Mouse (Mus musculus) embryonic facial prominence, embryonic 12.5 days (tissue): ENCODE measurements around the gene Eid2. TPM values are rescaled to one million over a fixed set of nuclear protein-coding genes. Genes with fewer than 3 reads are reported as not detected.
A peak's percentile ranks its signal among the peaks of the same experiment; 100 is the strongest.

ENCODE experiments used
- ATAC-seq: fragments of 200-750 bp; cut with Nextera tagmentation; 2 replicates; pipeline ENCODE4 v1.8.0; 2017; ENCODE audit not compliant: insufficient number of reproducible peaks, insufficient read depth, low FRiP score, low TSS enrichment
- H3K27ac ChIP-seq: fragments of 300-500 bp; sonication (generic); 2 replicates; pipeline ENCODE4 v1.5.1; 2016; ENCODE audit warnings: mild to moderate bottlenecking
- H3K27me3 ChIP-seq: fragments of 300-500 bp; sonication (generic); 2 replicates; pipeline ENCODE4 v1.6.1; 2016; ENCODE audit warnings: mild to moderate bottlenecking, moderate library complexity
- H3K36me3 ChIP-seq: fragments of 300-500 bp; sonication (generic); 2 replicates; pipeline ENCODE4 v1.6.1; 2016; ENCODE audit warnings: mild to moderate bottlenecking
- H3K4me1 ChIP-seq: fragments of 300-500 bp; sonication (generic); 2 replicates; pipeline ENCODE4 v1.6.1; 2016
- H3K4me2 ChIP-seq: fragments of 300-500 bp; sonication (generic); replicated peaks from 2 replicates; pipeline ENCODE4 v1.6.1; 2016; ENCODE audit warnings: mild to moderate bottlenecking, moderate library complexity
- H3K4me3 ChIP-seq: fragments of 300-500 bp; sonication (generic); 2 replicates; pipeline ENCODE4 v1.5.1; 2016; ENCODE audit warnings: mild to moderate bottlenecking
- H3K9ac ChIP-seq: fragments of 300-500 bp; sonication (generic); 2 replicates; pipeline ENCODE4 v1.6.1; 2016; ENCODE audit warnings: mild to moderate bottlenecking, moderate library complexity
- H3K9me3 ChIP-seq: fragments of 300-500 bp; sonication (generic); 2 replicates; pipeline ENCODE4 v1.6.1; 2016; ENCODE audit warnings: mild to moderate bottlenecking, moderate library complexity
- WGBS: fragments of 180-500 bp; shearing (Covaris S2); methylation state at CpG from one replicate; pipeline ENCODE4 v1.1.7; 2016; 5-methylcytosine and 5-hydroxymethylcytosine counted together
- polyA plus RNA-seq: library from polyadenylated mRNA; unstranded; fragments of >200 nt; fragmentation: Nextera tagmentation; extraction: Ambion mirVana; gene quantifications from 2 replicates; pipeline ENCODE4 v1.2.1, GENCODE M21; 2016

Gene Eid2
- polyA plus RNA-seq, 1 experiment from 2014 or later: 10.3 TPM

- Histone ChIP-seq H3K36me3 (peaks cover 26% of the 10 kb centered on the region), H3K9me3 (no peaks in the 10 kb centered on the region), H3K9ac (peak overlapping the region; percentile 99), H3K4me3 (peak overlapping the region; percentile 87), H3K27me3 (no peaks in the 10 kb centered on the region), H3K27ac (peak overlapping the region; percentile 92), H3K4me2 (peak overlapping the region; percentile 73), H3K4me1 (peaks cover 4% of the 10 kb centered on the region; the same call in 1 of the 2 replicates)
- under 1% methylated on average over 43 of the region's 62 CpGs for WGBS
- ATAC-seq: peak; percentile 67
These were observed 406 bp downstream of the Eid2 start for GRCm38 (mm10) chr7:28268042-28268531.

GRCm38 (mm10) chr7:28268576-28268975, 895 bp downstream of the Eid2 start:
- Histone ChIP-seq H3K4me3 (peak overlapping the region; percentile 87), H3K9ac (peak overlapping the region; percentile 99), H3K9me3 (no peaks in the 10 kb centered on the region), H3K27me3 (no peaks in the 10 kb centered on the region), H3K27ac (peak overlapping the region; percentile 92), H3K4me2 (peak overlapping the region; percentile 73), H3K36me3 (peaks cover 31% of the 10 kb centered on the region), H3K4me1 (peaks cover 4% of the 10 kb centered on the region; the same call in 1 of the 2 replicates)
- ATAC-seq: no peak
- 28% methylated on average over 16 of the region's 16 CpGs for WGBS

DNA sequence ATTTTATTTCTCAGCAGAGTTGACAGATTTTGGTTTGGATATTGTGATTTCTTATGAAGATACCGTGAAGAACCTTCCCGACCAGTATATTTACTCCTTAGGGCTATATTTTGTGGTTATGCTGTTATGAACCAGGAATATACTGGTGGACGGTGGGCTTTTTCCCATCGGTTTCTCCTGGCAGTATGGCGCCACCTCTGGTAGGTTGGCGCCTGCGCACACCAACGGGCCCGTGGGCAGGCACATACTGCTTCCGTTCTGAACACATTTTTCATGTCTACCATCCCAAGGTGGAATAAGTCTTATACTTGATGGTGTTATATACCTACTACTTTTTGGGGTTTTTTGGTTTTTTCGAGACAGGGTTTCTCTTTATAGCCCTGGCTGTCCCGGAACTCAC, 1.7 kb downstream of the Eid2 start:
- H3K36me3 ChIP-seq: peaks cover 37% of the 10 kb centered on the region

GRCm38 (mm10) chr7:28271761-28272160, 4.1 kb downstream of the Eid2 start:
- no peaks in the 10 kb centered on the region for H3K9me3 ChIP-seq
- no peak for ATAC-seq
- 74% methylated on average over 3 of the region's 3 CpGs for WGBS
- no peaks in the 10 kb centered on the region for H3K27me3 ChIP-seq
- peaks cover 4% of the 10 kb centered on the region; the same call in 1 of the 2 replicates for H3K4me1 ChIP-seq
- no peak overlapping the region for H3K4me2 ChIP-seq
- H3K9ac ChIP-seq: no peak overlapping the region
- no peak overlapping the region for H3K4me3 ChIP-seq
- no peak overlapping the region for H3K27ac ChIP-seq
- peaks cover 38% of the 10 kb centered on the region for H3K36me3 ChIP-seq

More for the DNA sequence above, 1.7 kb downstream of the Eid2 start:
- WGBS: 92% methylated on average over 12 of the region's 12 CpGs
- H3K27ac ChIP-seq: no peak overlapping the region
- no peaks in the 10 kb centered on the region for H3K27me3 ChIP-seq
- no peak overlapping the region for H3K4me3 ChIP-seq
- H3K9me3 ChIP-seq: no peaks in the 10 kb centered on the region
- no peak for ATAC-seq
- H3K9ac ChIP-seq: no peak overlapping the region
- peaks cover 4% of the 10 kb centered on the region; the same call in 1 of the 2 replicates for H3K4me1 ChIP-seq
- no peak overlapping the region; the same call in 1 of the 2 replicates for H3K4me2 ChIP-seq

DNA sequence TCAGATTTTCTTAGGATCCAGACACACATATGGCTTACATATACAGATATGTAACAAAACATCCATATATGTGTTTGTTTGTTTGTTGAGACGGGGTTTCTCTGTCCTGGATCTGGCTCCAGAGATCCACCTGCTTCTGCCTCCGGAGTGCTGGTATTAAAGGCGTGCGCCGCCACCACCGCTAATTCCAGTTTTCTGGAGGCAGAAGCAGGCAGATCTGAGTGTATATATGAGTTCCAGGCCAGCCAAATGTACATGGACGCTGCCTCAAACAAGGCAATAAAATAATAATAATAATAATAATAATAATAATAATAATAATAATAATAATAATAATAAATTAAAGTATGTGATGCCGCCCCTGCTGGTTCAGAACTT, 9.5 kb downstream of the Eid2 start:
- ATAC-seq: 0 out of 2 replicates have a peak, but pooled peaks have one; percentile 13
- H3K27me3 ChIP-seq: no peaks in the 10 kb centered on the region
- peaks cover 8% of the 10 kb centered on the region; the same call in 1 of the 2 replicates for H3K4me1 ChIP-seq
- H3K27ac ChIP-seq: no peak overlapping the region
- no peak overlapping the region for H3K9ac ChIP-seq
- no peaks in the 10 kb centered on the region for H3K9me3 ChIP-seq
- 58% methylated on average over 8 of the region's 8 CpGs for WGBS
- no peak overlapping the region for H3K4me2 ChIP-seq
- no peak overlapping the region for H3K4me3 ChIP-seq
- peaks cover 20% of the 10 kb centered on the region for H3K36me3 ChIP-seq

DNA sequence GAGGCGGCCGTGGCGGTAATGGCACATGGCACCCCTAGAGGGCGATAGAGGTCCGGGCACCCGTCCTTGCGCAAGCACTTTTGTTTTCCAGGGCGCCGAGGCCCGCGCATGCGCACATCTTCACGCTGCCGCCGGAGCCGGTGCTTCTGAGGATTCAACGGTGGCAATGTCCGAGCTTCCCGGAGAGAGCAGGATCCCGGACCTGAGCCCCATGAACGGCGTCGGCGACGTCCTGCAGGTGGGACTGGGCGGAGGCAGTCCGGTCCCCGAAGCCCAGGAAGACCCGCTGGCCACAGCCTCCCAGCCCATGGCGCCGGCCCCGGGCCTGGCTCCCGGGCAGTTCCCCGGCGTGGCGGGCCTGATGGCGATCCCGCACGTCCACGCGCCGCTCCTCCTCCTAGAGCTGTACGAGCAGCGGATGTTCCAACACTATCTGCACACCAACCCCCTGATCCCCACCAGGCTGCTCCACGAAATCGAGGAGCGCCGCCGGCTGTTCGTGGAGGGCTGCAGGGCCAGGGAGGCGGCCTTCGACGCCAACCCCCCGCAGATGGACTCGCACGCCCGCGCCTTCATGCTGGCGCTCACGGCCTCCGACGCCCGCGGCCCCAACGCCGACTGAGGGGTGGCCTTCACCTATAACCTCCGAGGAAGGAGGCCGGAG, 10.1 kb downstream of the Eid2 start, which contains the start of gene Eid2b:
TSS of gene Eid2b (plus strand) at position 125 of the 664 bp plus-strand sequence.
- peaks cover 8% of the 10 kb centered on the region; the same call in 1 of the 2 replicates for H3K4me1 ChIP-seq
- peak within 1 kb of the TSS; percentile 75 for H3K9ac ChIP-seq
- H3K36me3 ChIP-seq: peaks cover 15% of the 10 kb centered on the region
- WGBS: 4% methylated on average over 68 of the region's 68 CpGs
- peak; percentile 73 for ATAC-seq
- no peaks in the 10 kb centered on the region for H3K9me3 ChIP-seq
- peak within 1 kb of the TSS; percentile 64; the same call in 1 of the 2 replicates for H3K27ac ChIP-seq
- H3K27me3 ChIP-seq: no peaks in the 10 kb centered on the region
- peak within 1 kb of the TSS; percentile 85 for H3K4me2 ChIP-seq
- H3K4me3 ChIP-seq: peak within 1 kb of the TSS; percentile 57

DNA sequence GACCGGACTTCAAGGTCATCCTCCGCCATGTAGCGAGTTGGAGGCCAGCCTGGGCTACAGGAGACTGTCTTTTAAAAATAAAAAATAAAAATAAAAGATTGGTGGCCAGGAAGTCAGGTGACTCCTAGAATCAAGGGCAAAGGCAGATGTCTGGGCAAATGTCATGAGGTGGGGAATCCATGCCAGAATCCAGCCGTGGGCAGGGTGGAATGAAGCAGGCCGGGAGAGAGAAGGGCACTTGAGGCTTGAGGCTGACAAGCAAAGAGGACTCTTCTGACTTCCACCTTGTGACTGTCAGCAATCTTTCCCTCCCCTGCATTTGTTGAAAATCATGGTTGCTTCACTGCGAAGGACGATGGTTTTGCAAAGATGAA, 10.6 kb downstream of the Eid2 start:
- H3K9me3 ChIP-seq: no peaks in the 10 kb centered on the region
- H3K4me3 ChIP-seq: peak overlapping the region; percentile 57
- H3K4me1 ChIP-seq: peaks cover 8% of the 10 kb centered on the region; the same call in 1 of the 2 replicates
- peak overlapping the region; percentile 75 for H3K9ac ChIP-seq
- H3K27ac ChIP-seq: 0 out of 2 replicates have a peak overlapping the region, but pooled peaks have one; percentile 64
- no peaks in the 10 kb centered on the region for H3K27me3 ChIP-seq
- ATAC-seq: no peak
- H3K4me2 ChIP-seq: peak overlapping the region; percentile 85
- WGBS: 88% methylated on average over 7 of the region's 7 CpGs
- peaks cover 10% of the 10 kb centered on the region; the same call in 1 of the 2 replicates for H3K36me3 ChIP-seq

DNA sequence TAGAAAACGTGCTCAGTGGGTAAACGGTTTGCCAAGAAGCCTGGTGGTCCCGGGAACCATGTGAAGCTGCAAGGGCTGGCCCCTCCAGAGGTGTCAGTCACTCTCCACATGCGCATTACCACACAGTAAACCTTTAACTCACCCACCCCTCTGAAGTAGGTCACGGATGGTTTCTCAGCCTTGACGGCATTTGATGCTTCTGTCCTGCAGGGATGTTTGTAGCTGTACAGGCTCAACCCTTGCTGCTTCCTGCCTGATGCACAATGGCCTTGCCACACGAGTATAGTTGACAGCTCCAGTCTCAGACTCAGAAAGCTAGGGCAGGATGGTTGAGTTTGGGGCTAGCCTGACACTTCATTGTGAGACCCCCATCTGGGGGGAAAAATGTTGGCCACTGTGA, 12.9 kb downstream of the Eid2 start:
- Histone ChIP-seq H3K9ac (no peak overlapping the region), H3K4me1 (peaks cover 8% of the 10 kb centered on the region; the same call in 1 of the 2 replicates), H3K36me3 (no peaks in the 10 kb centered on the region), H3K4me3 (no peak overlapping the region), H3K9me3 (no peaks in the 10 kb centered on the region), H3K27me3 (no peaks in the 10 kb centered on the region), H3K4me2 (no peak overlapping the region), H3K27ac (no peak overlapping the region)
- no peak for ATAC-seq
- WGBS: 80% methylated on average over 7 of the region's 7 CpGs

GRCm38 (mm10) chr7:28290165-28290564, 22.5 kb downstream of the Eid2 start:
- 3% methylated on average over 18 of the region's 18 CpGs for WGBS
- Histone ChIP-seq H3K4me3 (peak overlapping the region; percentile 25), H3K4me2 (peak overlapping the region; percentile 40), H3K4me1 (peaks cover 8% of the 10 kb centered on the region), H3K27me3 (peaks cover 81% of the 10 kb centered on the region), H3K9ac (no peak overlapping the region), H3K9me3 (no peaks in the 10 kb centered on the region), H3K27ac (no peak overlapping the region), H3K36me3 (no peaks in the 10 kb centered on the region)
- no peak for ATAC-seq

DNA sequence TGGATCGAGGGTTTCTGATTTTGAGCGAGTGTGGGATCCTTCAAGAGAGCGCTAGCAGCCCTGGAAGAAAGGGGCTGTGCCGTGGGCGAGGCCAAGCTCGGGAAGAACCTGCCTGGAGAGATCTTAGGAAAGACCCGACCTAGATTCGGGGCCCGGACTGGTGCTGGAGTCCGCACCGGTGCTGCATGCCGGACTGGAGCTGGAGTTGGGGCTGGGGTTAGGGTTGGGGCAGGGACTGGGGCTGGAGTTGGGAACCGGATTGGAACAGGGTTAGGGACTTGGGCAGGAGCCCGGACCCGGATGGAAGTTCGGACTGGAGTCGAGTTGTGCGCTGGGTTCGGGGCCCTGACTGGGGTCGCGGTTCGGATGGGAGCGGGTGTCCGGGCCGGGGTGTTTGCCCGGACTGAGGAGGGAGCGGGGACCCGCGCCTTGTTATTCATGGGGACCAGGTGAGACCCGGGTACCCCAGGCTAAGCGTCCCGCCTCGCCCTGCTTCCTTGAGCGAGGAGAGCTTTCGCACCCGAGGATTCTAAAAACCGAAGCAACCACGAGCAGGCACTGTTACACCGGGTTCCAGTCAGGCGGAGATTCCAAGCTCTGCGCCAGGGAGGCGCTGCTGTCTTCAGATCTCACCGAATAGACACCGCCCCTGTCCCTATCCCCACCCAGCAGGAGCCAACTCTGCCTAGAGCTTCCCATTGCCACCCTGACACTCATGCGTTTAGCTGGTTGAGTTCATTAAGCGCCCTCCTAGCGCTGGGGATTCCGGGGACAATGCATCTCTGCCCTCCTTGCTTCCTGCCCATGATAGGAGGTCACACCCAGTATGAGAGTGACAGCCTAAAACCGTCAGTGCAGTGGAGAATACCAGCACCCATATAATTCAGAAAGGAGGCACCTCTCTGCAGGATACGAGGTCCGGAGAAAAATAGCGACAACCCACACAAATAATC, 23.2 kb downstream of the Eid2 start, which contains the start of gene Selenov:
TSS of gene Selenov (minus strand) at position 549 of the 953 bp plus-strand sequence.
- H3K36me3 ChIP-seq: no peaks in the 10 kb centered on the region
- peaks cover 87% of the 10 kb centered on the region for H3K27me3 ChIP-seq
- no peaks in the 10 kb centered on the region for H3K9me3 ChIP-seq
- under 1% methylated on average over 52 of the region's 52 CpGs for WGBS
- H3K4me3 ChIP-seq: peak within 1 kb of the TSS; percentile 25
- ATAC-seq: peak; percentile 30; the same call in 1 of the 2 replicates
- H3K27ac ChIP-seq: no peak within 1 kb of the TSS
- H3K9ac ChIP-seq: no peak within 1 kb of the TSS
- peak within 1 kb of the TSS; percentile 40 for H3K4me2 ChIP-seq
- H3K4me1 ChIP-seq: peaks cover 8% of the 10 kb centered on the region

GRCm38 (mm10) chr7:28294481-28294880, 26.8 kb downstream of the Eid2 start:
- peak overlapping the region; percentile 53 for H3K9ac ChIP-seq
- H3K27me3 ChIP-seq: peaks cover 95% of the 10 kb centered on the region
- H3K27ac ChIP-seq: no peak overlapping the region
- peak overlapping the region; percentile 50 for H3K4me3 ChIP-seq
- no peaks in the 10 kb centered on the region for H3K36me3 ChIP-seq
- ATAC-seq: peak; percentile 55; the same call in 1 of the 2 replicates
- H3K4me2 ChIP-seq: peak overlapping the region; percentile 80
- WGBS: 5% methylated on average over 39 of the region's 63 CpGs
- H3K4me1 ChIP-seq: peaks cover 13% of the 10 kb centered on the region
- H3K9me3 ChIP-seq: no peaks in the 10 kb centered on the region
